Mouse (Mus musculus) adrenal gland, postnatal 10 days (tissue): ENCODE measurements around the gene Pex13. TPM values are rescaled to one million over a fixed set of nuclear protein-coding genes. Genes with fewer than 3 reads are reported as not detected.

ENCODE experiments used
- DNase-seq: peaks from one replicate; pipeline ENCODE4 v3.0.0; 2021; ENCODE audit warnings: mixed read lengths
- long read RNA-seq, 2 experiments: library from polyadenylated mRNA; stranded (forward); transcript quantifications; one replicate each; pipeline ENCODE4 v2.0.0; 2021
- total RNA-seq, 2 experiments: library from RNA; stranded (reverse); gene quantifications; 2 replicates each; pipeline ENCODE4 v1.2.3; 2021

The Pex13 gene
- total RNA-seq = 10 to 100 TPM; 56.8 to 59.9 TPM
- long read RNA-seq, experiment 1, full-length matches to known transcripts = 172 of 180 reads
- long read RNA-seq, experiment 1, partial matches to known transcripts = 5 of 180 reads
- long read RNA-seq, experiment 1, other reads (novel, unspliced or antisense) = 3 of 180 reads
- long read RNA-seq, experiment 2, full-length matches to known transcripts = 64 of 67 reads
- long read RNA-seq, experiment 2, partial matches to known transcripts = 0 of 67 reads
- long read RNA-seq, experiment 2, other reads (novel, unspliced or antisense) = 3 of 67 reads

DNA sequence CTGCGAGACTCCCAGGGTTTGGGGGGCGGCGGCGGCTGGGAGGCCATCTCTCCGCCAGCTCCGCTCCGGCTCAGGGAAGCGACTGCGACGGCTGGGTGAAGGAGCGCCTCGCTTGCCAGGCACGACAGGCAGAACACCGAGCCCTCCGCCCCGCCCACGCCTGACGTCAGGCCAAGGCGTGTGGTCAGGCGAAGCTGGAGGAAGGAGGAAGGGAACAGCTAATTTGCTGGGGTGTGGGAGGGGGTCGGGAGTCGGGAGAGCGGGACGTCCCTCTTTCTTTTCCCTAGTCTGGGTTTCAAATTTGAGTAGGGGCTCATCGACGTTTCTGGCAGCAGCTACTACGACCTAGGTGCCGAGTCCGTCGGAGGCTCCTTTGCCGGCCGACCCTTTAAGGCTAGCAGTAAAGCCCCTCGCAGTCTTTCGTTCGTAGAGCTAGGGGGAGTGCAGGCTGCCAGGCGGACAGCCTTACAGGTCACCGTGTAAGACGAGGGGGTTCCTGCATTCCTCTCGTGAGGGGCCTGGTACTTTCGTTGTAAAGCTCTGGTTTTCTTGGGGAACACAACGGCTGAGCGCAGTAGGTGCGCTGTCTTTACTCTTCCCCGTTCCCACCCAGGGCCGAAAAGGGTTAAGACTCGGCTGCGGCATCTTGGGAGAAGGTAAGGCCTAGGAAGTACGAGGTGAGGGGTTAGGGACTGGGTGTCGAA lies at the start of gene Pex13:
TSS of gene Pex13 (minus strand) at position 162 of the 704 bp plus-strand sequence.
- peak; percentile 97 for DNase-seq

DNA sequence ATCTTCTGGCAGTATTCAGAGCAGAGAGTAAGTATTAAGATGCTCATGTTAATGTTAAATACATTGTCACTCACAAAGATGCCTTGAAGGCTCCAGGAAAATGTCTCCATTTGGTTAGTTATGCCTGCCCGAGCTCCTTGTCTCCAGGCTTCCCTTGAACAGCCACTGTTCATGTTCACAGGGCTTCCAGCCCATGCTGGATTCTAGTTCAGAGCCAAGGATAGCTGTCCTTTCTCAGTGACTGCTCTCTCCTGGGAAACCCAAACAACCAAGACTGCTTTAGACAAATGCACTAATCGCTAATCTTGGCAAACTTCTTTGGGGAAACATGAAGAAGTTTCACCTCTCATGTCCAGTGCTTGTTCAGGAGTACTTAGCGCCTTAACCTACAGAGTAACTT lies 46.5 kb upstream of the Pex13 start:
- DNase-seq = no peak

DNA sequence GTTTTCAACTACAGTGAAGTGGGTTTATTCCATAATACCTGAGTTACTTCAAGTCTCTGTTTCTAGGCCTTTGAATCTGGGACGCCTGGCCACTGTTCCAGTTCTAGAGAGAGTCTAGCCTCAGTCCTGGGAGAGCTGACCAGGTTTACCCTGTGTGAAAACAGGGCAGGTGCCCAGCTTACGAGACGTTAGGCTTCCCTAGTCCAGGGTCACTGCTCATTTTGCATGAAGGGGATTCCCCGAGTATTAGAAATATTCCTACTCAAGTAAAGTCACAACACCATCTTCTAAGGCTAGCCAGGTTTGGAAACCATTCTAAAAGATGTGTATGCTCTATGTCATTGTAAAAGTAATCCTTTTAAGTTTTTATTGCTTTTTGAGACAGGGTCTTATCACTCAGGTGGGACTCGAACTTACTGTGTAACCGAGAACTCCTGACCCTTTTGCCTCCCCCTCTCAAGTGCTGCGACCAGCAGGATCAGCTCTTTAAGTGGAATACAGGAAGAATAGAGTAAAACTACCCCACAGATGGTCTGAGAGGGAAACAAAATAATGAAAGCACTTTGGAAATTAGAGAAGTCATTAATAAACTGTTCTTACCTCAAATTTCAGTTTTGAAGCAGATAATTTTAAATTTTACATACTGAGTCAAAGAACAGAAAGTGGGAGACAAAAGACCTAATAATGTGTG lies 39.0 kb upstream of the Pex13 start:
- DNase-seq = no peak

DNA sequence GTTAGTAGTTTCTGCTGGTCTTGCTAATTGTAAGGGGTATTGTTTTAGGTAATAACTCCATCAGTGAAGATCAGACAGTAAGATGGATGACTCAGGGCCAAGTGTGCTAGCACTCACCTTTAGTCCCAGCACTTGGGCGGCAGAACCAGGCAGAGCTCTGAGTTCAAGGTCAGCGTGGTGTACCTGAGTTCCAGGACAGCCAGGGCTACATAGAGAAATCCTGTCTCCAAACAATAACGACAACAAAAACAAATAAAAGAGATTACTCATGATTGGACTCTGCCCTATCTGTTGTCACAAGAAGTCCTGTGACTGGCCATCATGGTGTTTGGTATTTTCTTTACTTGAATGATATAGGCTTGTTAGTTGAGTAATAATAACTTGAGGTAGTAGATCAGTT lies 36.1 kb upstream of the Pex13 start:
- no peak for DNase-seq

DNA sequence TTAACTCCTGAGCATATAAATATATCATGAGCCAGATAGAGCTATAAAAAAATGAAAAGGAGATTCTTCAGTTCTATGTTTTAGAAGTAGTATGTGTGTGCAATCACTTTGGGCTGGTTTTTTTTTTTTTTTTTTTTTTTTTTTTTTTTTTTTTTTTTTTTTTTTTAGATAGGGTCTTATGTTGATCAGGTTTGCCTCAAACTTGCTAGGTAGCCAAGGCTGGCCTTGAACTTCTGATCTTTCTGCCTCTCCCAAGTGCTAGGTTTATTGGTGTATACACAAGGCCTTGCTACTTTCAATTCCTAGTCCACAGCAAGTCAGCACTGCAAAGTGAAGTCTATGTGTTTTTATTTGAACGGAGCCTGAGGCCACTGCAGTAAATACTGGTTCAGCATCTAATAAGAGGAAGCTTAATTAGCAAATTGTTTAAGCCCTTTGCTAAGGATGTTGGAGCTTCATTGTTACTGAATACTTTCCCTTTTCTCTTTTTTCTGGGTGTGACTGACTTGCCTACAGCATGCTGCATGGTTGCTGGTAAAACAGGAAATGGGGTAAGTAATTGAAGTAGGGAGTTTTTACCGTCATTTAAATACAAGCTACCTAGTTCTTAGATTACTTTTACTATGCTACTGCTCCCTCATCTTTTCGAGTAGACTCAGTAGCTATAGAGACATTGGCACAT lies 33.8 kb upstream of the Pex13 start:
- DNase-seq = no peak

DNA sequence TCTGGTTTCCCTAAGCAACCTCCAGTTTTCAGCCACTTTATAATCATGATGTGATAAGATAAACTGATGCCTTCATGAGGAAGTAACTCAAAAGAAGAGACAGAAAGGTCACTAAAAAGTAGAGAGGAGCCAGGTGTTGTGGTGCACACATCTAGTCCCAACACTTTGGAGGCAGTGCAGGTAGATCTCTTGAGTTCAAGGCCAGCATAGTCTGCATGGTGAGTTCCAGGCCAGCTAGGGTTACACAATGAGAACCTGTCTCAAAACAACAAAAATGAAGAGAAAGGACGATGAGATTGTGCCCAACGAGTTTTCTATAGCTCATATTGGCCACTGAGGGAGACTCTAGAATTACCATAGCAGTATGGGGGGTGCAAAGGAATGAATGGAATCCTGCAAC lies 32.8 kb upstream of the Pex13 start:
- DNase-seq = no peak

DNA sequence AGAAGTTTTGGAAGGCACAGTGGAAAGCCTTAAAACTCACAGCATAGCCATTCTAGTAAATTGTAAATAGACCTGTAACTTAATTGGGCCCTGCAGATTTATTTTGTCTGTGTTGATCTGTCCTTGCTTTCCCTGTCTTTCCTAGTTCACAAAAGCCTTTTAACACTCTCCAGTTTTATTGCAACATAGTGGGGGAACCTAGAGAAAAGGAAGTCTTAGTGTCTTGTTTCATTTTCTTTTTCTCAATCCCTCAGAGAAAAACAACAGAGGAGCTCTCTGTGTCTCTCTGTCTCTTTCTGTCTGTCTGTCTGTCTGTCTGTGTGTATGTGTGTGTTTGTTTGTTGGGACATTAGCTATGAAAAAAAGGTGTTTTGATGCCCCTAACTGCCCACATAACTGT lies 30.1 kb upstream of the Pex13 start:
- DNase-seq = no peak

DNA sequence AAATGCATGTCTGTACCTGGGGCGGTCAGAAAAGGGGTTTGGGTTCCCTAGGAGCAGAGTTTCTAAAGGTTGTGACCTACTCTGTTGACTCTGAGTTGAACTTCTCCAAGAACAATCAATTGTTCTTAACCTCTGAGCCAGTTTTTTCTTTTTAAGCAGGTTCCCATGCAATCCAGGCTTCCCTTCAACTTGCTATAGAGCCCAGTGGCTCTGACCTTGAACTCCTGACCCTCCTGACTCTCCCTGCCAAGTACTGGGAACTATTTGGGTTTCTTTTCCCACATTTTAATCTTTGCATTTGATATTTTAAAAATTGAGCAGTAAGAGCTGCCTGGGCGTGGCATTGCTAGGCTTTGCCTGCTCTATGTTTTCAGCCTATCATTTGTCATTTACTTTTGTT lies 27.5 kb upstream of the Pex13 start:
- peak; percentile 34 for DNase-seq

DNA sequence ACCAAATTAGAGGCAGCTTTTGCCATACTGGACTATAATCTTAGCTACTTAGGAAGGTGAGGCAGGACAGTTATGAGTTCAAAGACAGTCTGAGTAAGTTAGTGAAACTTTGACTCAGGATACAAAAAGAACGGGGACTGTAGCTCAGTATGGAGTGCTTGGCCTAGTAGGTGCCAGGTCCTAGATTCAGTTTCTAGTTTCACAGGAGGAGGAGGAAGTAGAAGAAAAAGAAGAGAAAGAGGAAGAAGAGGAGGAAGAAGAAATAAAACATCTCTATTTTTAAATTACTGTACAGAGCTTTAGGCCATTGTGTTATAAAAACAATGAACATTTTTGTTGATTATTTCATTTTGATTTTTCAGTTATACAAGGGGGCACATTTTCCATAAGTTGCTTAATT lies 22.3 kb upstream of the Pex13 start:
- DNase-seq = no peak

DNA sequence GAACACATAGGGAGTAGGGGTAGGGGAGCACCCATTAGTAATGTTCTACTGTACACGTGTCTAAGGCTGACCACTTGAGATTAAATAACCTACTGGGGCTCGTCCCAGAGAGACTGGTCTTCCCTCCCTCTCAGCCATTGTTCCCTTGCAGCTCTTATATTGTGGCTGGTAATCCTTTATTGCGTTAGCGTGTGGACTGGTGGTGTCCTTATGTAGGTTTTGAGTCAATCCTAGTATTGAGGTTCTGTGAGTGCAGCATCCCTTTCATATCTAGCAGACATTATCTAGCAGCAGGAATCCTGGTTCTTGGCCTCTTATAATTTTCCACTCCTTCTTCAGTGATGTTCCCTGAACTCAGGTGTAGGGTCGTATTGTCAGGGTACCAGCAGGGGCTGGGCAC lies 20.9 kb upstream of the Pex13 start:
- DNase-seq = no peak

DNA sequence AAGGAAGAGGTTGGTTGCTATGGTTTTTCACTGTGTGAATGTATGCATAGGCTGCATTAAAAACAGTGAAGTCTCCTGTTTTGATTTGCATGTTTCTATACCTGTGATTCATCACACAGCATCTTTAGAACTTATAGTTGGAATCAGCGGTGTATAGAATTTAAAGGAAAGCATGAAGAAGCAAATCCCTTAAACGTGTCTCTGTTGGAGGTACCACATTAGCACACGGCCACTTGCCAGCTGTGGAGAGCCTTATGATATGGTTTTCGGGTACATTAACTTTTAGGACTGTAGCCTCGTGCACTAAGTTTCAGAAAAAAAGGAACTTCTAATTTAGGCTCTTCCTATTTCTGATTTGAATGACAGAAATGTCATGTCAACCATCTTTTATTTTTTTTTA lies 16.8 kb upstream of the Pex13 start:
- DNase-seq = no peak

DNA sequence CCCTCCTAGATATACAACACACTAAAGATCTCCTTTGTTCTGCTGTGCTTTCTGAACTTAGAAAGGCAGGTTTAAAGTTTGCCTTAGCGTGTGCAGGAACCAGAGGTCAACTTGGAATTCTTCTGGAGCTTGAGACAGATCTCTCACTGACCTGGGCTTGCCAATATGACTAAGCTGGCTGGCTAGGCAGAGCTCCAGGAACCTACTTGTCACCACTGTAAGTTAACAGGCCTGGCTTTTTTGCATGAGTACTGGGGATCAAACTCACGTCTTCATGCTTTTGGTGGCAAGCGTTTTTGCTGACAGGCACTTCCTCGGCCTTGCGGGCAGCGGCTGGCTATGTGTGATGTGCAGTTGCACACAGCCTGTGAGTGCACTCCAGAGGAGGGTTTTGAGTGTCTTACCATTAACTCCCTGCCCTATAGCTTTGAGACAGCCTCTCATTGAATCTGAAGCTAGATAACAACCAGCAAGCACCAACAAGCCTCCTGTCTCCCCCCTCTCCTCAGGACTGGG lies 14.7 kb upstream of the Pex13 start:
- DNase-seq = peak; percentile 20

DNA sequence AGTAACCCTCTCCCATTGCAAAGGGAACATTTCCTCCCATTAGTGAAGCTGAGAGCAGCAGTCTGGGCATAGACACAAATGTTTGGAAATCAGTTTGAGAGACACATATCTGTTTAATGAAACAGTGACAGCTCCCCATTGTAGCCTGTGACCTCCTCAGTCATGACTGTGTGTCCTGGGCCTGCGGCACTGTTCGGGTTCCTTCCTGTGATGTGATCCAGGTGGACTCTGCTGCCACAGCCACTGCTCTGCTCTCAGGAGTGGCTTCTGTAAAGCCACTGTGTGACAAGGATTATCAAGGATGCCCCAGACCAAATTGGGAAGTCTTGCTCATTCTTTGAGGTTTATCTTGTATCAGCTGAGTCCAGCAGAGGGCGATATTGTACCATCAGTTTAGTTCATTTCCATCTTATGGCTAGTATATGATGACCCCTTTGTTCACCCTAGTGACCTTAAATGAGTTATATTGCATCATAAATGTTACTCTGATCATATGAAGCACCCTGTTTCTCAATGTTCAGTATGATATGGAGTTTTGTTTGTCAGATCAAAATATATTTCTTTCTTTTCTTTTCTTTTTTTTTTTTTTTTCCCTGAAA lies 13.4 kb upstream of the Pex13 start:
- peak; percentile 73 for DNase-seq

DNA sequence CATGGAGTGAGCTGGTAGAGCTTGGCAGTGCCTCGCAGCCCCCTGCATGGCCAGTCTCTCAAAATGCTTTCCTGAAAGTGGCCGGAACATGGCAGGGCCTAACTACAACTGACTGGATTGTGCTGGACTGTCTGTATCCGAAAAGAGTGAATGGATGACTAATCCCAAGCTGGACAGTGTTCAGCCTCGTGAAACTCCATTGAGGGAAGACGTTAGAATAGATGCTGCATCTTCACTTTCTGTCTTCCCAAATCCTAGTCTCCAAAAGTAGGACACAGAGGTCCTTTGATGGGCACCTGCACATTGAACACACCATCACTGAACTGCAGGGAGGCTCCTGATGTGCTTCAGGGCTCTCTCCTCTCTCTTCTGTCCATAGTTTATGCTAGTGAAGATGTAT lies 10.3 kb upstream of the Pex13 start:
- DNase-seq = no peak

DNA sequence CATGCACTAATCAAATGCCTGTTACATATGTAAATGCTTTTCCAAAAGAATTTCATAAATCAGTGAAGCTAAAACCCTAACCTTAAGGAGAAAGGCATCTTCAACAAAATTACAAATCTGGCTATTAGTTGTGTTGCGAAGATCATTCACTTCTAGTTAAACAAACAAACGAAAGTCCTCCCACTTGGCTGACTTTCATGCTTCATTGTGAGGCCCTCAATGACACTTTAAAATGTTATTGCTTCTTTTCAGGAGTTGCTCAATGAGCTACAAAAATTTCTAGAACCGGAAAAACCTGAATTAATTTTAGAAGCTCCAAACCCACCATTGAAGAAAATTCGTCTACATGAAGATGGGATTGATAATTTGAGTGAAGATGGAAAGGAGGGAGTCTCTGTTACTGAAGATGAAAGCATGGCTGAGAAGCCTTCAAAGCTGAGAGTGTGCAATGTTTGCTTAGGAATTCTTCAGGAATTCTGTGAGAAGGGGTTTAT lies 6.5 kb upstream of the Pex13 start:
- DNase-seq = no peak

DNA sequence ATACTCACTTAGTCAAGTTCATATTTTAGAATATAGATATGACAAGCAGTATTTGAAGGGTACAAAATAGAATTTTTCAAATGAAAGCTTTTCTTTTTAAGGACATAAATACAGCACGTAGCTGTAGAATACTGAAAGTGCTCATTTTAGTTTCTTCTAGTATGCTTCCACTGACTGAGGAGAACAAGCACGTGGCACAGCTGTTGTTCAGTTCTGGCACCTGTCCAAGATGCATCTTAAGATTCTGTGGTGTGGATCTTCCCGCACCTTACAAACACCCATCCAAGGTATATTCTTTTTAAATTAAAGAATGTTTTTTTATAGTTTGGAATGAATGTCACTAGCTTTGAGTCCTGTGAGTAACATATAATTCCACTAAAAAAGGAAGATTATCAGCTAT lies 1.4 kb upstream of the Pex13 start:
- no peak for DNase-seq

DNA sequence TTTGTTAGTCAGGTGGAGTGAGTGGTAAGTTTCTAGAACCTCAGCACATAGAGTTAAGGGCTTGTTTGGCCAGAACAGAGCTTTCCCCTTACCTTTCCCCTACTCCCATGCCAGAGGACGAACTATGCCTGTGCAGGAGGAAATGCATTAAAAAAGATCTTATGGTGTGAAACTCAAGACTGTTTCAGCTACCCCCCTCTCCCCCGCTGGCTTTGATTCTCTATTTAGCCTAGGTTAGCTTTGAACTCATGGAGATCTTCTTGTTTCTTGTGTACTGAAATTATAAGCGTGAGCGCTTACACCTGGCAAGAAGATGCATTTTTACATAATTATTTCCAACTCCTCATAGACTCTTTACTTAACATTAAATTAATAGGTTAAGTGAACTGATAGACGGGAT lies 767 bp upstream of the Pex13 start:
- DNase-seq = no peak

DNA sequence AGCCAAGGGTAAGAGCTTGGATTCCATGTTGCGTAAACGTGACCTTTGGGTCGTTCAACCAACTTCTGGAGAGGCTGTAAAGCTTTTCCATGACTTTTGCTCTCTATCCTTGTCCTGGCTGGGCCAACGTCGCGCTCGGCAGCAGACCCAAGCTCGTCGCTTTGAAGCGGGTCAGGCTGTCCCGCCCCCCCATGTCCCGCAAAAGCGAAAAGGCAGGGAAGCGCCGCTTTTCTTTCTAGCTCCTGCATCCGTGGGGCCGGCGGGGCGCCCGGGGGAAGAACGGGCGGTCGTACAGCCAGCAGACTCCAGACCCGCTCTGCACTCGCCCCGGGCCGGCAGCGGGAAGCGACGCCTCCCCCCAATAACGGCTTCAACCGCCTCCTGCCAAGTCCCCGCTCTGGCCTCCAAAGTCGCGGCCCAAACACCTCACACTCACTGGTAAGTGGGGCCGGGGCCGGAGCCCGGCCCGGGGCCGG lies 410 bp downstream of the Pex13 start, which contains the start of gene Pus10:
TSS of gene Pus10 (plus strand) at position 364 of the 476 bp plus-strand sequence.
- DNase-seq = peak; percentile 80

DNA sequence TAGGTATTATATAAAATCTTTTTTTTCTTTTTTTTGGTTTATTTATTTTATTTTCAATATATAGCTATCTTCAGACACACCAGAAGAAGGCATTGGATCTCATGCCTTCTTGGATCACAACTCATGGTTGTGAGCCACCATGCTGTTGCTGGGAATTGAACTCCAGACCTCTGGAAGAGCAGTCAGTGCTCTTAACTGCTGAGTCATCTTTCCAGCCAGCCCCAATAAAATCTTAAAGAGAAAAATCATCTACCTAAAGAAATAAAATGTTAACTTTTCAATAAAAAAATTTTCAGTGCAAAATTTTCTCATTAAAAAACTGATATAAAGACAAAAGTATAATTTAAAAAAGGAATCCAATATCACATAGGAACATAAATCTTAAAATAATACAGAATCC lies 1.5 kb downstream of the Pex13 start:
- no peak for DNase-seq

DNA sequence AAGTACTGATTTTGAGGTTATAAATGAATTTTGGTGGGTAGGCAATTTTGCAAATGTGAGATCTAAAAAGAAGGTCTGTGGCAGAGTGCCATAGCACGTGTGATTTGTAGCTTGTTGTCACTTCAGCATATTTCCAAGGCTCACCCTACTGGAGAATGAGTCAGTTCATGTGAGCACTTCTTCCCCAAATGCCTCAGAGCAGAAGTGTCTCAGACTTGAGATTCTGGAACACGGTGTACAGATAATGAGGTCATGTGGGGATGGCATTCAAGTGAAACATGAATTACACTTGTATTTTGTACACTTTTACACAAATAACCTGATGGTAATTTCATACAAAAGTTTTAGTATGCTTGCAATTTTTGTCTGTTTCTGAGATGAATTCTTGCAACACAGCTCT lies 8.0 kb downstream of the Pex13 start:
- peak; percentile 16 for DNase-seq

DNA sequence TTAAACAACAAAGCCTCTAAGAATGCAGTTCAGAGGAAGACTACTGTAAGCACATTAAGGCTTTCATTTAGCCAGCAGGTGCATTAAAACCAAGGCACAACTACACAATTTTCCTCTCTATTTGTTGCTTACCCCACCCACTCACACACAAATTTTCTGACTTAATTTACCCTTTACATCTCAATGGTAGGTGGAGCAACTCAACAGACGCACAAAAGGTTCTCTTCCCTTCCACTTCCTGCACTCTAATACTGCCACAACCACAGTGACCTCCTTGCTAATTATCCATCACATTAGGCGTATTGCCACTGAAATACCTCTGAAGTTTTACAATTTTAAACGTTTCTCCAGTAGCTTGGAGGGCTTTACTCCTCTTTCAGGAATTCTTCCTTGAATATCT lies 12.1 kb downstream of the Pex13 start:
- DNase-seq = no peak

DNA sequence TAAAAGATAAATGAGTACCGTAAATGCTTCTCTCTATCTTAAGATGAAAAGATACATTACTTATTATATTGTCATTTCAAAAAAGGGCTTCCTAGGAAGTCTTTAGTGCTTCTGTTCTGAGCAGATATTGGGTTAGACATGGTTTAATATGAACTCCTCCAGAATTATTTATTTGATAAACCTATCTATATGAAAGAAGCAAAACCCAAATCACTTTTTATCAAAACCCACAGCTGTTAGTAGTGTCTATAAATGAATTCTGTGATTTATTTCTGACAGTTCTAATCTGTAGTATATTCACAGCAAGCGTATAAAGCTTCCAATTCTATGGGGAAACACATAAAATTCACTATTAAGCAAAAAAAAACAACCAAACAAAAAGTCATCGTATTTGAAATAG lies 17.9 kb downstream of the Pex13 start:
- no peak for DNase-seq
